Mouse (Mus musculus) gastrocnemius, postnatal 36 days (tissue): ENCODE measurements around the gene Runx3. TPM values are rescaled to one million over a fixed set of nuclear protein-coding genes. Genes with fewer than 3 reads are reported as not detected.

Source experiments
- DNase-seq, 2 experiments: peaks; one replicate each; pipeline ENCODE4 v3.0.0; 2022
- intact Hi-C: fragments of 180-260 bp; cut with DNase I; formaldehyde crosslinking; loops from one replicate; pipeline ENCODE4 v1.15.1; 2025
- long read RNA-seq, 2 experiments: library from polyadenylated mRNA; stranded (forward); transcript quantifications; one replicate each; pipeline ENCODE4 v2.0.0; 2021
- total RNA-seq, 2 experiments: library from RNA; stranded (reverse); gene quantifications; 2 replicates each; pipeline ENCODE4 v1.2.3; 2021

The Runx3 gene
- total RNA-seq, result under 1 TPM; 0.12 to 0.23 TPM
- long read RNA-seq, experiment 1, result 0 reads
- long read RNA-seq, experiment 2, result 0 reads

- DNase-seq, result no peak
- intact Hi-C loops, result no loop called here
These were observed at the start of gene Runx3 for GRCm38 (mm10) chr4:135120342-135121100. Gene Runx3, plus strand, starts transcription at chr4:135120652.

DNA sequence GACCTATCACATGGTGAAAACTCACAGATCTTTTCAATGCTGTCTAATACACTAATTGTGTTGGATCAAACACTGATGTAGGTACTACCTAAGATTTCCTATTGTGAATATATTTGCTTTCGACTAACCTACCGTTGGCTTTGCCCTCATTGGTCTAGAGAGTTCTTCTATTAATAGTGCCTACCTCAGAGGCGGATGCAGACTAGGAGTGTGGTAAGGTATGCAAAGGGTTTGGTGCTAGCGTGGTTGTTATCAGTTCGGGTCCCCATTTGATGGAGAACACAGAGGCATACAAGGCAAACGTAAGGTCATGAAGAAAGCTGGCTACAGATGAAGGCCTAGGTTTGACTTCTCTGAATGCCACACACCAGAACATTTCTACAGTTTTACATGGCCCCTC lies 47.8 kb upstream of the Runx3 start:
- intact Hi-C loops, result no loop called here
- no peak for DNase-seq

DNA sequence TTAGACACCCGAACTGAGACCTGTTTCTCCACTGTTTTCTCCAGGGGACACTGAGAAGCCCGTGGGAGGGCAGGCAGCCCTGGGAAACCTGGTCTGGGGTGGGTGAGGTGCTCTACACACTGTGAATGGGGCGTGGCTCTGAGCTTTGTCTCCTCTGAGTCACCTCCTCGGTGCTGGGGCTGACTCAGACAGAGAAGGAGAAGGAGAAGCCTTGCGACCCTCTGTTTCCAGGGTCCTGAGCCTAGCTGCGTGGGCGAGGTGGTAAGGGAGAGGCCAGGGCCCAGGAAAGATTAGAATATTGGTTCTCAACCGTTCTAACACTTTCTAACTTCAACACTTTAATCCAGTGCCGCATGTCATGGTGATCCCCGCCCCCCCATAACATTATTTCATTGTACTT lies 46.9 kb upstream of the Runx3 start:
- no peak for DNase-seq
- intact Hi-C loops, result no loop called here

- no peak for DNase-seq
- intact Hi-C loops, result no loop called here
These were observed 45.8 kb upstream of the Runx3 start for GRCm38 (mm10) chr4:135074646-135075045.

DNA sequence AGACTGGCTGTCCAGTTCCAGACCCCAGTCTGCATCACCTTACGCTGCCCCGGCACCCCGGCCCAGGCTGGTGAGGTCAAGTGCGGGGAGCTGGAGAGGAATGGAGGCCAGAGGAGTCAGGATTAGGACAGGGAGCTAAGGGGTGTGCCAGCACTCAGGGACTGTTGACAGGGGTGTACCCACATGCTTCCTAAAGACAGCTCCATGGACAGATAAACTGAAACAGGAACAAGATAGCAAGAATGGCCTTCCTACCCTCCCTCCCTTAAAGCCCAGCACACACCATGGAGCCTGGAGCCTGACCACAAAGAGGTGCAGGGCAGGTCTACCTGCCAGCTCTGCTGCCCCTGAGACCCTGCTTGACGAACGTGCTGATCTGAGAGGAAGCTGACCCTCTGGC lies 45.1 kb upstream of the Runx3 start:
- no peak for DNase-seq
- intact Hi-C loops, result no loop called here

- intact Hi-C loops, result no loop called here
- no peak for DNase-seq
These were observed 43.8 kb upstream of the Runx3 start for GRCm38 (mm10) chr4:135076611-135077010.

DNA sequence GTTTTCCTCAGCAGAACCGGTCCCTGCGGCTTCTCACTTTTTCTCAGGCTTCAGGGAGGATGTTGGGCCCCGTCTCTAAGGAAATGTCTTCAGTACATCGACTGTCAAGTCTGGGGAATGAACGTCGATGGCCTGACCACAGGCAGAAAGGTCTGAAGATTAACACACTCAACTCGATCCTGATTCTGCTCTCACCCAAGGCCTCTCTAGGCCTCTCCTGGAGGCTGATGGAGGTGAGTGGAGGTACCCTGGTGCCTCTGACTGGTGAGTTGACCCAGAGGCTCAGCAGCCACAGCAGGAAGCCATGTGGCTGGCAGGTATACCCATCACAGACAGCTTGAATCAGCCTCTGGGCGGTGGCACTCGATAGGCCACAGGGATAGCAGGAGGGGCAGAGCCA lies 43.3 kb upstream of the Runx3 start:
- intact Hi-C loops, result no loop called here
- no peak for DNase-seq

DNA sequence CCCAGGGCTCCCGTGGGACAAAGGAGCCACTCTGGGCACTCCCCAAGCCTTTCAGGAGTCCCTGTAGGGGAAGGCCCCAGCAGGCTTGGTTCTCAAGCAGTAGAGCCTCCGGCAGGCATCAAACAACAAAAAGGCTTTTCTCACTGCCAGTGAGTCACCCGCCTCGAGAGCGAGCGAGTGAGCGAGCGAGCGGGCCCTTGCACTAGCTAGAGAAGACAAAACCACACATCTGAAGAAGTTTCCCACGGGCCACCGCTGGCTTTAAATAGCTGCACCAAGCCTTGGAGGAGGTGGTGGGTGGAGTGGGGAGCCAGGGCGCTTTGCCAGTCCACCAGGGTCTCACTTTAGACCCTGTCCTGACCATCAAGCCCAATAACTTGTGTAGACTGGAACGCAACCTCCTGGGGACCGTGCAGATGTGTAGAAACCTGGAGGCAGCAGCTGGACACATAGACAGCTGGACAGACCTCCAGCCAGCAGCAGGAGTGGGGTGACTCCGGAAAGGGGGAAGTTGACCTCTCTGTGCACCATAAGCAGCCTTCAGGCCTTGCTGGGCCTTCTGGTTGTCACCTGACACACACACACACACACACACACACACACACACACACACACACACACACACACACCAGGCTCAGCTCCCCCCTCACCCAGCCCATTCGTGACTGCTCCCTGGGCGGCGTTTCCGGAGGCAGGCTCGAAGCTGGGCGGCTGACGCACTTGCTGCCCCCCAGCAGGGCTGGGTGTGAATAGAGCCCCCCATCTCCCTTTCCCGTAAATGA lies 40.4 kb upstream of the Runx3 start:
- intact Hi-C loops, result no loop called here
- DNase-seq, result no peak

GRCm38 (mm10) chr4:135080641-135080920 lies 39.9 kb upstream of the Runx3 start:
- intact Hi-C loops, result no loop called here
- DNase-seq, result no peak

DNA sequence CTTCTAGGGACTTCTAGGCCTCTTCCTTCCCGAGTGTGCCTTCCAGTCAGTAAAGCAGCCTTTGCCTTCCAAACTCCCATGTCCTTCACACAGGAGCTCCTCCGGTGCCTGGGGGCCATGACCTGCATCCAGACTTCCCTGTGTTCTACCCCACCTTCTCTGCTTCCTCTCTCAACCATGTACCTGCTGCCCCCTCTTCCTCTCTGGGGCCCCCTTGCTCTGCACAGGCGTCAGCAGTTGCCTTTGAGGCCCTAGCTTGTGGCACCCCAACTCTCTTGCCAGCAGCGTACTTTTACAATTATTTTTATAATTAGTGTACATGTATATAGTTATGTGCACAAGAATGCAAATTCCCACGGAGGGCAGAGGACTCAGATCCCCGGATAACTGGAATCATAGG lies 37.4 kb upstream of the Runx3 start:
- intact Hi-C loops, result no loop called here
- DNase-seq, result no peak

DNA sequence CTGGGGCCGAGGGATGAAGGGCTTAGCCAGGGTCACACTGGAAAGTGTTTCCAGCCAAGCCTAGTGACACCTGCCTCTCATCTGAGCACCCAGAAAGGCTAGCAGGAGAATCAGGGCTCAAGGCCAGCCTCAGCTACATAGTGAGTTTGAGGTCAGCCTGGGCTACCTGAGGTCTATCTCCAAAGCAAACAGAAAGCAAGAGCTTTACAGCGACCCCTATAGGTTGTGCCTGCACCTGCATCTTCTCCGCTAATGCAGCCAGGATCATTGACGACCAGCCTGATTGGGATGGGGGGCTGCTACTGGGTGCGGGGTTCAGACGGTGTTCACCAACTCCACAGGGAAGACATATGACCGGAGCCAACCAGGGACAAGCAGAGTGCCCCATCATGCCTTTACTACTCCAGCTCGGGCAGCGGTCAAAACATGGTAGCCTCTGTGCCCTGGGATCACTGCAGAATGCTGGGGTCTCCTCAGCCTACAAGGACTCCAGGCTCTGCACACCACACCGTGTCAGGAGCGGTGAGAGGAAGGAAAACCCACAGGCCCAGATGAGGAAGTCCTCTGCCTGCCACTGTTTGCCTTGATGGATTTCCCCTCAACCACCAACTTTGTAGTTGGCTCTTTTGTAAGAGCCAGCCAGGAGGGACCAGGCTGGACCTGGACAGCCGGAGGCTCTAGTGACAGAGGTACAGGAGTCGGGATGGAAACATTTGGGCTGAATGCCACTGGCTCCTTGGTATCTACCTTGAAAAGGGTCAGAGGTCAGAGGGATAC lies 35.2 kb upstream of the Runx3 start:
- DNase-seq, result no peak
- intact Hi-C loops, result no loop called here

- intact Hi-C loops, result no loop called here
- no peak for DNase-seq
These were observed 29.8 kb upstream of the Runx3 start for GRCm38 (mm10) chr4:135090613-135091012.

DNA sequence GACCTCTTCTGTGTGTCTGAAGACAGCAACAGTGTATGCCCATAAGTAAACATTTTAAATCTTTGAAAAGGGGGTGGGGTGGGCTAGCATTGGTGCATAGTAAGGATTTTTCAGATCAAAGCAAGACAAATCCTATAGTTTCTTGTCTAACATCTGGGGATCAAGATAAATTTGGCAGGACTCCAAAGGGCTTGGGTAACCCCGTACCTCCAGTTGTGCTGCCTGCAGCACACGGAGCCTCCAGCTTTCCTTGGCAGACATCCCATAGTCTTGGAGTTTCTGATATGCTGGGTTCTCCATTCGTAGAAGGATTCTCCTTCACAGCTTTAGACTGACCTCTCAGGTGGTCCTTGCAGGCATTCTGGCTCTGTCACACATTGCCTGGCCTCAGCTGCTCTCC lies 27.6 kb upstream of the Runx3 start:
- DNase-seq, result no peak
- intact Hi-C loops, result no loop called here

DNA sequence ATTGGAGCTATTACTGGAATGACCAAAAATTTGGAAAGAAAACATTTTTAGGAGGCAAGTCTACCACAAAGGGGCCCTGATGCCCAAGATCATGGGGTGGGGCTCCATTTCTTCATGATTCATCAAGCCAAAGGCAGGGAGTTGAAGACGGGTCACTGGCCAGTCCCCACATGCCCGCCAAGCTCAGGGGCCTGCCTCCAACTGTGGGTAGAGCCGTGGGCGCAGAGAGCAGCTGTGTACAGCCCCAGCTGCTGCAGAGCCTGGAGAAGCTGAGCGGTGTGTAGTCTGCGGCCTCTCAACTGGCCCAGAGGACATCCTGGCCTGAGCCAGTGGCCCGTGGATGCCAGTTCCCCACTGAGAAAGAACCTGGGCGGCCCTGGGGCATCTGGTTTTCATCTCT lies 24.8 kb upstream of the Runx3 start:
- no peak for DNase-seq
- intact Hi-C loops, result no loop called here

- DNase-seq, result no peak
- intact Hi-C loops, result no loop called here
These were observed 22.3 kb upstream of the Runx3 start for GRCm38 (mm10) chr4:135097910-135098891.

DNA sequence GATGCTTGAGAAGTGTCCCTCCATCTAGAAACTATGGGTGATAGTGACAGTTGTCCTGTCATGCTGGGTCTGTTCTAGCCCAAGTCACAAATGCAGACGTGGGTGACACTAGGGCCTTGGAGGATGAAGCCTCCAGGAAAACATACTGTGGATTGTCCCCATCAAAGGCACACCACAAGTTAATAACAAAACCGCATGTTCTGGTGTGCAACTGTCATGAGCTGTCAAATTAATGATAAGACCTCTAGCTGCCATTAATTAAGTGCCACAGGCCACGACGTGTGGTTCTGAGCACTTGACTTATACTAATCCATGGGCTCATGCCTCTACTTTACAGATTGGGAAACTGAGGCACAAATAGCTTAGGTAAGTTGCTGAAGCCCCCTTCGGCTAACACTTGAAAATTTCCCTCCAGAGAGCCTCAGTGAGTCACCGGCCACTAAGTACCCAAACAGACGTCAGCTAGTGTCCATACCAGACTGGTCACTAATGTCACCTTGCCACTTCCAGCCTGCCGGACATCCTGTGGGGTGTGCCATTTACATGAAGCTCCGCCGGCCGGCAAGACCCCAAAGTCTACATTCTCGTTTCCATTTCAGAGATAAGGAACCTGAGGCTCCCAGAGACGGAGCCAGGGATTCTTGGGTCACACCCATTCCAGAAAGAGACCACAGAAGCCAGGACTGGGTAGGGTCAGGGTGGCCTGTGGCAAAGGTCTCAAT lies 18.3 kb upstream of the Runx3 start:
- no peak for DNase-seq
- intact Hi-C loops, result no loop called here

DNA sequence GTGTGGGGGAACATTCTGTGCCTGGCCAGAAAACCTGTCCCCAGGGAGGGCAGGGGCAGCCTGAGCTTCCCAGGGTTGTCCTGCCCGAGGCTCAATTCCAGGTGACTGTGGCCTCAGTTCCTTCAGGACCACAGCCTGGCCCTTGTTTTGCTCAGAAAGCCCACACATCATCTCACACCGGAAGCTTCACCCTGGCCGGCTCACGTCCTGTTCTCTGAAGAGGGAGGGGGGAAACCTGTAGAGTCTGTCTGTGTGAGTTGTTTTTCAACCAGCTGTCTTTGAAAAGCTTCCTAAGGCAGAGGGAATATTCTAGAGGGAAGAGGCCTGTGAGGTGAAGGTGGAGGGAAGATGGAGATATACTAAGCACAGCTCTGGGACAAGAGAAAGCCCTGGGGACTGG lies 17.7 kb upstream of the Runx3 start:
- intact Hi-C loops, result no loop called here

GRCm38 (mm10) chr4:135103800-135104199 lies 16.7 kb upstream of the Runx3 start:
- intact Hi-C loops, result no loop called here

More for the DNA sequence above, 17.7 kb upstream of the Runx3 start:
- no peak for DNase-seq

GRCm38 (mm10) chr4:135106968-135107367 lies 13.5 kb upstream of the Runx3 start:
- intact Hi-C loops, result loop anchor here (1.0 kb wide), 1 partner anchor 22 kb away; no protein-coding TSS in a partner anchor
- DNase-seq, result no peak

More at GRCm38 (mm10) chr4:135103800-135104199, 16.7 kb upstream of the Runx3 start:
- no peak for DNase-seq
